12 mouse cellular contexts compared by ENCODE assay signal in genomic region chr7:68072524-68073459, GRCm38 (mm10).
DNase-seq lines count a peak whose midpoint lies in the region; ATAC-seq and TF ChIP-seq lines count a peak whose summit lies in the region.
"Had no signal": no experiment of that assay in that cellular context is flagged by ENCODE, and none has a peak within 500 bp of the region (broad histone marks: within the 10 kb centered on the region; RNA-seq: fewer than 3 reads in every experiment).

No protein-coding gene starts in this region.

- no peak overlapping the region for H3K4me2 ChIP-seq in forebrain, embryonic 15.5 days (replicated peaks)
- peak overlapping the region; percentile 3; the same call in 1 of the 2 replicates for H3K4me2 ChIP-seq in lung, embryonic 16.5 days (ENCODE audit: low read depth, low read length)
- H3K4me2 ChIP-seq in stomach, postnatal 0 days (replicated peaks; ENCODE audit: low read depth), result 0 out of 2 replicates have a peak overlapping the region, but pooled peaks have one; percentile 1

- no peak overlapping the region for H3K4me3 ChIP-seq in forebrain, embryonic 10.5 days
- no peak overlapping the region for H3K4me3 ChIP-seq in forebrain, embryonic 15.5 days
- no peak overlapping the region for H3K4me3 ChIP-seq in lung, embryonic 16.5 days (ENCODE audit: low read length)
- no peak overlapping the region for H3K4me3 ChIP-seq in stomach, postnatal 0 days (ENCODE audit: low read depth, low read length)

- no peak overlapping the region for H3K9ac ChIP-seq in forebrain, embryonic 15.5 days (replicated peaks)
- H3K9ac ChIP-seq in lung, embryonic 16.5 days (ENCODE audit: low read length), result no peak overlapping the region
- no peak overlapping the region for H3K9ac ChIP-seq in stomach, postnatal 0 days (ENCODE audit: low read length)
- H3K9ac ChIP-seq: liver, postnatal 0 days had no signal

- ATAC-seq in forebrain, embryonic 15.5 days (replicated peaks), result no peak
- peak; percentile 37 for ATAC-seq in lung, embryonic 16.5 days (ENCODE audit: low read depth)
- ATAC-seq in stomach, postnatal 0 days (ENCODE audit: low FRiP score, low TSS enrichment), result peak; percentile 69
- ATAC-seq: activated CD4-positive, CD25-positive, alpha-beta regulatory T cell, adult 4 months; liver, postnatal 0 days had no signal

- WGBS in forebrain, embryonic 10.5 days, result 82% methylated on average over 14 of the region's 14 CpGs
- WGBS in forebrain, embryonic 15.5 days, result 78% methylated on average over 14 of the region's 14 CpGs
- WGBS in lung, embryonic 16.5 days, result 66% methylated on average over 14 of the region's 14 CpGs
- WGBS in stomach, postnatal 0 days, result 84% methylated on average over 14 of the region's 14 CpGs

- TF ChIP-seq CTCF in stomach, postnatal 0 days (IDR thresholded peaks at IDR 0.05; ENCODE audit: low read depth), result no peak

- peak overlapping the region; percentile 53 for H3K27ac ChIP-seq in forebrain, embryonic 10.5 days
- no peak overlapping the region for H3K27ac ChIP-seq in forebrain, embryonic 15.5 days (replicated peaks)
- H3K27ac ChIP-seq in lung, embryonic 16.5 days (ENCODE audit: low read length), result peak overlapping the region; percentile 49
- peak overlapping the region; percentile 20 for H3K27ac ChIP-seq in stomach, postnatal 0 days (replicated peaks)

- no peaks in the 10 kb centered on the region for H3K9me3 ChIP-seq in forebrain, embryonic 10.5 days
- H3K9me3 ChIP-seq in forebrain, embryonic 15.5 days, result no peaks in the 10 kb centered on the region
- no peaks in the 10 kb centered on the region for H3K9me3 ChIP-seq in lung, embryonic 16.5 days (ENCODE audit: control insufficient read depth, low read length)
- H3K9me3 ChIP-seq in stomach, postnatal 0 days (ENCODE audit: control insufficient read depth, low read length), result no peaks in the 10 kb centered on the region

- no peak for TF ChIP-seq EP300 in stomach, postnatal 0 days (optimal IDR thresholded peaks at IDR 0.05)

- H3K27me3 ChIP-seq in forebrain, embryonic 10.5 days (ENCODE audit: poor library complexity, severe bottlenecking), result no peaks in the 10 kb centered on the region
- no peaks in the 10 kb centered on the region for H3K27me3 ChIP-seq in forebrain, embryonic 15.5 days
- no peaks in the 10 kb centered on the region for H3K27me3 ChIP-seq in lung, embryonic 16.5 days (ENCODE audit: control insufficient read depth, insufficient read depth, low read depth, low read length)
- H3K27me3 ChIP-seq in stomach, postnatal 0 days (ENCODE audit: control insufficient read depth, insufficient read depth, low read length), result no peaks in the 10 kb centered on the region

- DNase-seq in forebrain, embryonic 10.5 days (ENCODE audit: extremely low spot score, low spot score), result no peak
- no peak for DNase-seq in lung, postnatal 4 days
- peak; percentile 65 for DNase-seq in kidney, postnatal 10 days
- DNase-seq in stomach, postnatal 0 days (ENCODE audit: low spot score), result peak; percentile 56
- DNase-seq in left cerebral cortex, adult 18-20 months (ENCODE audit: low spot score in 2 of 2), result no peak
- no peak for DNase-seq in cerebellum, adult 11 months
- DNase-seq: layer of hippocampus, adult 9-11 months; liver, postnatal 0 days had no signal

- H3K36me3 ChIP-seq in forebrain, embryonic 10.5 days (replicated peaks), result no peaks in the 10 kb centered on the region
- H3K36me3 ChIP-seq in forebrain, embryonic 15.5 days, result no peaks in the 10 kb centered on the region
- no peaks in the 10 kb centered on the region for H3K36me3 ChIP-seq in lung, embryonic 16.5 days (ENCODE audit: control insufficient read depth, insufficient read depth, low read length)
- H3K36me3 ChIP-seq in stomach, postnatal 0 days (ENCODE audit: control insufficient read depth, insufficient read depth, low read length), result no peaks in the 10 kb centered on the region
- H3K36me3 ChIP-seq: G1E had no signal

- peaks cover 49% of the 10 kb centered on the region for H3K4me1 ChIP-seq in forebrain, embryonic 10.5 days
- peaks cover 27% of the 10 kb centered on the region for H3K4me1 ChIP-seq in forebrain, embryonic 15.5 days
- peaks cover 64% of the 10 kb centered on the region for H3K4me1 ChIP-seq in lung, embryonic 16.5 days (replicated peaks; ENCODE audit: control insufficient read depth, insufficient read depth, low read length)
- H3K4me1 ChIP-seq in stomach, postnatal 0 days (replicated peaks; ENCODE audit: control insufficient read depth, insufficient read depth), result peaks cover 4% of the 10 kb centered on the region; the same call in 1 of the 2 replicates

Comparison
In these comparisons a context has a peak if more than half of its experiments do, and no peak if none do; other contexts are left out.
1. DNase-seq: peak in kidney, postnatal 10 days (single experiment) and stomach, postnatal 0 days (single experiment); none in forebrain, embryonic 10.5 days (single experiment), lung, postnatal 4 days (0 of 2), left cerebral cortex, adult 18-20 months (0 of 2) and cerebellum, adult 11 months (single experiment).